Mouse (Mus musculus) megakaryocyte, embryonic 14.5 days (primary cell): ENCODE measurements at regions not wholly inside any gene's neighbourhood (a gene's known extent, or its start where the extent isn't known, plus 50 kb on each side); places are given as distances from the start of the nearest gene placed in this dataset.

Experiments used
- H3K27me3 ChIP-seq: replicated peaks from 2 replicates; pipeline ENCODE3; 2012; ENCODE audit warnings: inconsistent platforms
- H3K36me3 ChIP-seq: replicated peaks from 2 replicates; pipeline ENCODE3; 2012; ENCODE audit warnings: low read length, inconsistent platforms, mixed read lengths
- H3K4me1 ChIP-seq: 2 replicates; pipeline ENCODE4 v1.6.1; 2012; ENCODE audit warnings: inconsistent platforms
- H3K4me3 ChIP-seq: replicated peaks from 2 replicates; pipeline ENCODE3; 2012; ENCODE audit warnings: moderate library complexity, mild to moderate bottlenecking, inconsistent platforms
- H3K9me3 ChIP-seq: 2 replicates; pipeline ENCODE4 v1.6.1; 2012; ENCODE audit warnings: inconsistent platforms
- FLI1 ChIP-seq: IDR thresholded peaks from 2 replicates; pipeline ENCODE4 v1.6.1; 2012; ENCODE audit warnings: low read length, inconsistent platforms, mixed read lengths
- GATA1 ChIP-seq: IDR thresholded peaks from 3 replicates; pipeline ENCODE4 v1.6.1; 2012; ENCODE audit warnings: mixed read lengths, low read length, inconsistent platforms, borderline replicate concordance

GRCm38 (mm10) chr13:6127311-6127710 lies 266.0 kb downstream of the Klf6 start:
- Histone ChIP-seq H3K4me1 (no peaks in the 10 kb centered on the region), H3K9me3 (no peaks in the 10 kb centered on the region), H3K4me3 (no peak overlapping the region), H3K27me3 (no peaks in the 10 kb centered on the region), H3K36me3 (no peaks in the 10 kb centered on the region)
- TF ChIP-seq FLI1 = no peak
- no peak for TF ChIP-seq GATA1

GRCm38 (mm10) chr13:6128903-6129302 lies 267.6 kb downstream of the Klf6 start:
- no peaks in the 10 kb centered on the region for H3K27me3 ChIP-seq
- TF ChIP-seq GATA1 (no peak), FLI1 (no peak)
- no peak overlapping the region for H3K4me3 ChIP-seq
- H3K9me3 ChIP-seq = no peaks in the 10 kb centered on the region
- no peaks in the 10 kb centered on the region for H3K4me1 ChIP-seq
- H3K36me3 ChIP-seq = no peaks in the 10 kb centered on the region

GRCm38 (mm10) chr13:6131363-6131762 lies 270.1 kb downstream of the Klf6 start:
- no peaks in the 10 kb centered on the region for H3K9me3 ChIP-seq
- H3K36me3 ChIP-seq = no peaks in the 10 kb centered on the region
- H3K4me3 ChIP-seq = no peak overlapping the region
- TF ChIP-seq FLI1 = no peak
- no peak for TF ChIP-seq GATA1
- no peaks in the 10 kb centered on the region for H3K27me3 ChIP-seq
- no peaks in the 10 kb centered on the region for H3K4me1 ChIP-seq

- H3K27me3 ChIP-seq = no peaks in the 10 kb centered on the region
- TF ChIP-seq FLI1 (no peak), GATA1 (no peak)
These were observed 275.9 kb downstream of the Klf6 start for GRCm38 (mm10) chr13:6137170-6137569.

GRCm38 (mm10) chr13:6142771-6143170 lies 281.5 kb downstream of the Klf6 start:
- Histone ChIP-seq H3K4me1 (no peaks in the 10 kb centered on the region), H3K27me3 (no peaks in the 10 kb centered on the region), H3K9me3 (no peaks in the 10 kb centered on the region; the same call in 1 of the 2 replicates), H3K4me3 (no peak overlapping the region), H3K36me3 (no peaks in the 10 kb centered on the region)
- TF ChIP-seq GATA1 = no peak
- TF ChIP-seq FLI1 = no peak

More at GRCm38 (mm10) chr13:6137170-6137569, 275.9 kb downstream of the Klf6 start:
- H3K4me3 ChIP-seq = no peak overlapping the region
- H3K4me1 ChIP-seq = no peaks in the 10 kb centered on the region
- no peaks in the 10 kb centered on the region for H3K36me3 ChIP-seq
- H3K9me3 ChIP-seq = no peaks in the 10 kb centered on the region; the same call in 1 of the 2 replicates

GRCm38 (mm10) chr13:6153657-6154056 lies 292.4 kb downstream of the Klf6 start:
- TF ChIP-seq FLI1 (no peak), GATA1 (no peak)
- H3K36me3 ChIP-seq = no peaks in the 10 kb centered on the region
- no peaks in the 10 kb centered on the region for H3K9me3 ChIP-seq
- no peak overlapping the region for H3K4me3 ChIP-seq
- H3K4me1 ChIP-seq = peaks cover 5% of the 10 kb centered on the region
- H3K27me3 ChIP-seq = no peaks in the 10 kb centered on the region

- no peaks in the 10 kb centered on the region for H3K9me3 ChIP-seq
- peaks cover 5% of the 10 kb centered on the region for H3K4me1 ChIP-seq
- H3K36me3 ChIP-seq = no peaks in the 10 kb centered on the region
- H3K27me3 ChIP-seq = no peaks in the 10 kb centered on the region
- TF ChIP-seq FLI1 (no peak), GATA1 (no peak)
- H3K4me3 ChIP-seq = no peak overlapping the region
These were observed 294.9 kb downstream of the Klf6 start for GRCm38 (mm10) chr13:6156191-6156590.

- Histone ChIP-seq H3K4me1 (peaks cover 5% of the 10 kb centered on the region), H3K4me3 (no peak overlapping the region), H3K27me3 (no peaks in the 10 kb centered on the region), H3K9me3 (no peaks in the 10 kb centered on the region), H3K36me3 (no peaks in the 10 kb centered on the region)
- TF ChIP-seq GATA1 = no peak
- TF ChIP-seq FLI1 = no peak
These were observed 295.7 kb downstream of the Klf6 start for GRCm38 (mm10) chr13:6157029-6157428.

- H3K27me3 ChIP-seq = no peaks in the 10 kb centered on the region
- H3K4me3 ChIP-seq = no peak overlapping the region
- H3K36me3 ChIP-seq = no peaks in the 10 kb centered on the region
- TF ChIP-seq FLI1 = no peak
- TF ChIP-seq GATA1 = no peak
- H3K9me3 ChIP-seq = no peaks in the 10 kb centered on the region
- peaks cover 5% of the 10 kb centered on the region for H3K4me1 ChIP-seq
These were observed 296.7 kb downstream of the Klf6 start for GRCm38 (mm10) chr13:6157946-6158345.

GRCm38 (mm10) chr13:6159412-6159811 lies 298.1 kb downstream of the Klf6 start:
- H3K4me1 ChIP-seq = no peaks in the 10 kb centered on the region
- H3K9me3 ChIP-seq = no peaks in the 10 kb centered on the region
- H3K4me3 ChIP-seq = no peak overlapping the region
- no peaks in the 10 kb centered on the region for H3K27me3 ChIP-seq
- no peaks in the 10 kb centered on the region for H3K36me3 ChIP-seq
- no peak for TF ChIP-seq GATA1
- TF ChIP-seq FLI1 = no peak

GRCm38 (mm10) chr13:6165916-6166315 lies 304.6 kb downstream of the Klf6 start:
- Histone ChIP-seq H3K9me3 (no peaks in the 10 kb centered on the region), H3K4me3 (no peak overlapping the region), H3K36me3 (no peaks in the 10 kb centered on the region), H3K4me1 (no peaks in the 10 kb centered on the region), H3K27me3 (no peaks in the 10 kb centered on the region)
- TF ChIP-seq FLI1 = no peak
- no peak for TF ChIP-seq GATA1
